Comparison of ENCODE assay signal across 25 mouse cellular contexts in genomic region chr7:109244776-109245175, GRCm38 (mm10).
"Had no signal": no experiment of that assay in that cellular context is flagged by ENCODE, and none has a peak within 500 bp of the region (broad histone marks: within the 10 kb centered on the region; RNA-seq: fewer than 3 reads in every experiment).

No protein-coding gene starts in this region.

- H3K27ac ChIP-seq: gastrocnemius, adult 2 months; heart, adult 2 months; heart, embryonic 10.5 days; hindbrain, embryonic 13.5 days; hindbrain, embryonic 15.5 days; intestine, embryonic 15.5 days; kidney, embryonic 15.5 days; kidney, postnatal 0 days; left cerebral cortex, adult 2 months; limb, embryonic 10.5 days; limb, embryonic 12.5 days; liver, embryonic 13.5 days had no signal

- DNase-seq: gastrocnemius, adult 2 months; gastrocnemius, postnatal 10 days; gastrocnemius, postnatal 25 days; heart, adult 11 months; heart, adult 2 months; heart, postnatal 10 days; heart, postnatal 4 days; kidney, adult 2 months; kidney, adult 9 months; kidney, postnatal 14 days; kidney, postnatal 36 days; liver; liver, embryonic 13.5 days had no signal

- ATAC-seq: inflammation-experienced regulatory T-cells, adult 6 months; intestine, embryonic 15.5 days; intestine, postnatal 0 days had no signal

- H3K4me3 ChIP-seq: gastrocnemius, adult 2 months; heart, adult 2 months; heart, embryonic 10.5 days; heart, embryonic 12.5 days; hindbrain, embryonic 13.5 days; hindbrain, embryonic 15.5 days; intestine, embryonic 15.5 days; kidney, embryonic 15.5 days; left cerebral cortex, adult 2 months; limb, embryonic 10.5 days; limb, embryonic 12.5 days; liver, embryonic 13.5 days had no signal
